Mouse (Mus musculus): Measurements from ENCODE around the gene Gm5089. TPM values are rescaled to one million over a fixed set of nuclear protein-coding genes. Genes with fewer than 3 reads are reported as not detected.

Gene Gm5089
- polyA plus RNA-seq, 1 experiment from 2014 or later = 0.75 TPM

GRCm38 (mm10) chr14:122427204-122427560, 23.7 kb downstream of the Gm5089 start:
- Histone ChIP-seq H3K36me3 (ENCODE audit: control insufficient read depth, insufficient read depth, low read length) (no peaks in the 10 kb centered on the region), H3K27me3 (ENCODE audit: control insufficient read depth, insufficient read depth, low read length) (no peaks in the 10 kb centered on the region), H3K27ac (replicated peaks; ENCODE audit: low read depth, low read length) (no peak overlapping the region), H3K4me3 (replicated peaks; ENCODE audit: low read depth, low read length) (no peak overlapping the region), H3K9ac (replicated peaks; ENCODE audit: low read length) (no peak overlapping the region), H3K9me3 (ENCODE audit: control insufficient read depth, low read length) (no peaks in the 10 kb centered on the region), H3K4me2 (ENCODE audit: low read length) (no peak overlapping the region), H3K4me1 (ENCODE audit: control insufficient read depth, insufficient read depth, low read length) (peaks cover 3% of the 10 kb centered on the region; the same call in 1 of the 2 replicates)
- ATAC-seq (ENCODE audit: low FRiP score, low TSS enrichment) (no peak), DNase-seq (peak; percentile 43)
- 32% methylated on average over 8 of the region's 8 CpGs for WGBS

GRCm38 (mm10) chr14:122426529-122427203, 24.2 kb downstream of the Gm5089 start:
- no peak overlapping the region for H3K9ac ChIP-seq (replicated peaks; ENCODE audit: low read length)
- no peaks in the 10 kb centered on the region for H3K27me3 ChIP-seq (ENCODE audit: control insufficient read depth, insufficient read depth, low read length)
- no peak overlapping the region for H3K4me3 ChIP-seq (replicated peaks; ENCODE audit: low read depth, low read length)
- 59% methylated on average over 10 of the region's 10 CpGs for WGBS
- H3K9me3 ChIP-seq (ENCODE audit: control insufficient read depth, low read length) = no peaks in the 10 kb centered on the region
- H3K36me3 ChIP-seq (ENCODE audit: control insufficient read depth, insufficient read depth, low read length) = no peaks in the 10 kb centered on the region
- no peak overlapping the region for H3K27ac ChIP-seq (replicated peaks; ENCODE audit: low read depth, low read length)
- ATAC-seq (ENCODE audit: low FRiP score, low TSS enrichment) = no peak
- no peak overlapping the region for H3K4me2 ChIP-seq (ENCODE audit: low read length)
- no peak for DNase-seq
- H3K4me1 ChIP-seq (ENCODE audit: control insufficient read depth, insufficient read depth, low read length) = peaks cover 3% of the 10 kb centered on the region; the same call in 1 of the 2 replicates

- Histone ChIP-seq H3K9me3 (ENCODE audit: control insufficient read depth, low read length) (no peaks in the 10 kb centered on the region), H3K4me3 (replicated peaks; ENCODE audit: low read depth, low read length) (no peak overlapping the region), H3K9ac (replicated peaks; ENCODE audit: low read length) (no peak overlapping the region), H3K4me1 (ENCODE audit: control insufficient read depth, insufficient read depth, low read length) (peaks cover 3% of the 10 kb centered on the region; the same call in 1 of the 2 replicates), H3K27me3 (ENCODE audit: control insufficient read depth, insufficient read depth, low read length) (no peaks in the 10 kb centered on the region), H3K27ac (replicated peaks; ENCODE audit: low read depth, low read length) (no peak overlapping the region), H3K4me2 (ENCODE audit: low read length) (no peak overlapping the region), H3K36me3 (ENCODE audit: control insufficient read depth, insufficient read depth, low read length) (no peaks in the 10 kb centered on the region)
- DNase-seq (no peak), ATAC-seq (ENCODE audit: low FRiP score, low TSS enrichment) (no peak)
- 94% methylated on average over 3 of the region's 3 CpGs for WGBS
Measured at GRCm38 (mm10) chr14:122424441-122424840, 26.5 kb downstream of the Gm5089 start.

GRCm38 (mm10) chr14:122416166-122416771, 34.6 kb downstream of the Gm5089 start:
- H3K4me1 ChIP-seq (ENCODE audit: control insufficient read depth, insufficient read depth, low read length) = no peaks in the 10 kb centered on the region
- H3K9ac ChIP-seq (replicated peaks; ENCODE audit: low read length) = no peak overlapping the region
- no peak overlapping the region for H3K4me3 ChIP-seq (replicated peaks; ENCODE audit: low read depth, low read length)
- ATAC-seq (ENCODE audit: low FRiP score, low TSS enrichment) (no peak), DNase-seq (no peak)
- peaks cover 13% of the 10 kb centered on the region for H3K27me3 ChIP-seq (ENCODE audit: control insufficient read depth, insufficient read depth, low read length)
- no peaks in the 10 kb centered on the region for H3K9me3 ChIP-seq (ENCODE audit: control insufficient read depth, low read length)
- WGBS = 3% methylated on average over 4 of the region's 4 CpGs
- no peak overlapping the region for H3K27ac ChIP-seq (replicated peaks; ENCODE audit: low read depth, low read length)
- no peak overlapping the region for H3K4me2 ChIP-seq (ENCODE audit: low read length)
- no peaks in the 10 kb centered on the region for H3K36me3 ChIP-seq (ENCODE audit: control insufficient read depth, insufficient read depth, low read length)

GRCm38 (mm10) chr14:122414786-122415185, 36.1 kb downstream of the Gm5089 start:
- Histone ChIP-seq H3K9ac (replicated peaks; ENCODE audit: low read length) (no peak overlapping the region), H3K4me3 (replicated peaks; ENCODE audit: low read depth, low read length) (no peak overlapping the region), H3K4me1 (ENCODE audit: control insufficient read depth, insufficient read depth, low read length) (no peaks in the 10 kb centered on the region), H3K27ac (replicated peaks; ENCODE audit: low read depth, low read length) (no peak overlapping the region), H3K9me3 (ENCODE audit: control insufficient read depth, low read length) (no peaks in the 10 kb centered on the region), H3K4me2 (ENCODE audit: low read length) (no peak overlapping the region), H3K27me3 (ENCODE audit: control insufficient read depth, insufficient read depth, low read length) (peaks cover 24% of the 10 kb centered on the region), H3K36me3 (ENCODE audit: control insufficient read depth, insufficient read depth, low read length) (no peaks in the 10 kb centered on the region)
- DNase-seq (no peak), ATAC-seq (ENCODE audit: low FRiP score, low TSS enrichment) (no peak)
- WGBS = 97% methylated on average over 2 of the region's 2 CpGs

- Histone ChIP-seq H3K36me3 (ENCODE audit: control insufficient read depth, insufficient read depth, low read length) (no peaks in the 10 kb centered on the region), H3K4me2 (ENCODE audit: low read length) (no peak overlapping the region), H3K9me3 (ENCODE audit: control insufficient read depth, low read length) (no peaks in the 10 kb centered on the region), H3K4me3 (replicated peaks; ENCODE audit: low read depth, low read length) (no peak overlapping the region), H3K9ac (replicated peaks; ENCODE audit: low read length) (no peak overlapping the region), H3K4me1 (ENCODE audit: control insufficient read depth, insufficient read depth, low read length) (no peaks in the 10 kb centered on the region), H3K27ac (replicated peaks; ENCODE audit: low read depth, low read length) (no peak overlapping the region), H3K27me3 (ENCODE audit: control insufficient read depth, insufficient read depth, low read length) (peaks cover 31% of the 10 kb centered on the region)
- ATAC-seq (ENCODE audit: low FRiP score, low TSS enrichment) = no peak
- WGBS = 95% methylated on average over 2 of the region's 2 CpGs
- no peak for DNase-seq
Measured at GRCm38 (mm10) chr14:122413542-122413928, 37.4 kb downstream of the Gm5089 start.

GRCm38 (mm10) chr14:122412841-122413541, 37.9 kb downstream of the Gm5089 start:
- no peaks in the 10 kb centered on the region for H3K9me3 ChIP-seq (ENCODE audit: control insufficient read depth, low read length)
- no peaks in the 10 kb centered on the region for H3K36me3 ChIP-seq (ENCODE audit: control insufficient read depth, insufficient read depth, low read length)
- no peak overlapping the region for H3K9ac ChIP-seq (replicated peaks; ENCODE audit: low read length)
- no peaks in the 10 kb centered on the region for H3K4me1 ChIP-seq (ENCODE audit: control insufficient read depth, insufficient read depth, low read length)
- H3K4me2 ChIP-seq (ENCODE audit: low read length) = no peak overlapping the region
- ATAC-seq (ENCODE audit: low FRiP score, low TSS enrichment) = no peak
- no peak overlapping the region for H3K27ac ChIP-seq (replicated peaks; ENCODE audit: low read depth, low read length)
- H3K27me3 ChIP-seq (ENCODE audit: control insufficient read depth, insufficient read depth, low read length) = peaks cover 36% of the 10 kb centered on the region
- H3K4me3 ChIP-seq (replicated peaks; ENCODE audit: low read depth, low read length) = no peak overlapping the region
- DNase-seq = no peak
- 83% methylated on average over 2 of the region's 2 CpGs for WGBS

- Histone ChIP-seq H3K4me3 (replicated peaks; ENCODE audit: low read depth, low read length) (peak overlapping the region; percentile 29), H3K27me3 (ENCODE audit: control insufficient read depth, insufficient read depth, low read length) (peaks cover 80% of the 10 kb centered on the region), H3K4me2 (ENCODE audit: low read length) (peak overlapping the region; percentile 62), H3K9me3 (ENCODE audit: control insufficient read depth, low read length) (no peaks in the 10 kb centered on the region), H3K27ac (replicated peaks; ENCODE audit: low read depth, low read length) (peak overlapping the region; percentile 75), H3K36me3 (ENCODE audit: control insufficient read depth, insufficient read depth, low read length) (no peaks in the 10 kb centered on the region), H3K9ac (replicated peaks; ENCODE audit: low read length) (peak overlapping the region; percentile 37), H3K4me1 (ENCODE audit: control insufficient read depth, insufficient read depth, low read length) (peaks cover 17% of the 10 kb centered on the region)
- under 1% methylated on average over 58 of the region's 58 CpGs for WGBS
- DNase-seq (peak; percentile 77), ATAC-seq (ENCODE audit: low FRiP score, low TSS enrichment) (peak; percentile 84)
Measured at GRCm38 (mm10) chr14:122406541-122407219, 44.2 kb downstream of the Gm5089 start.

All from midbrain, embryonic 14.5 days (tissue).